Mouse (Mus musculus) heart, embryonic 14.5 days (tissue): Measurements from ENCODE around the gene Myh2. TPM values are rescaled to one million over a fixed set of nuclear protein-coding genes. Genes with fewer than 3 reads are reported as not detected.

Experiments used
- polyA plus RNA-seq: library from polyadenylated mRNA; unstranded; fragments of >200 nt; fragmentation: Nextera tagmentation; extraction: Ambion mirVana; gene quantifications from 2 replicates; pipeline ENCODE4 v1.2.1, GENCODE M21; 2014

The Myh2 gene
- polyA plus RNA-seq, 1 experiment from 2014 or later = not detected

Other genes starting within 250 kb of the Myh2 start
- gene Tmem238l, start 214.4 kb upstream of the Myh2 start, polyA plus RNA-seq = 0.22 TPM in 1 of 2 replicates, not detected in the other
- 1.7 and 2.5 TPM in 2 replicates for gene Tmem220, start 145.9 kb upstream of the Myh2 start, polyA plus RNA-seq
- 17.8 and 20.4 TPM in 2 replicates for gene Adprm, start 118.4 kb upstream of the Myh2 start, polyA plus RNA-seq
- gene Sco1, start 118.4 kb upstream of the Myh2 start, polyA plus RNA-seq = 20.4 and 23.1 TPM in 2 replicates
- gene Myh3, start 92.7 kb upstream of the Myh2 start, polyA plus RNA-seq = 0.57 TPM in 1 of 2 replicates, not detected in the other
- gene Myh1, start 29.0 kb downstream of the Myh2 start, polyA plus RNA-seq = 0.28 and 0.30 TPM in 2 replicates
- gene Myh4, start 67.0 kb downstream of the Myh2 start, polyA plus RNA-seq = not detected in 2 replicates
- gene Myh8, start 106.1 kb downstream of the Myh2 start, polyA plus RNA-seq = 1.0 and 1.1 TPM in 2 replicates
- gene Myh13, start 150.6 kb downstream of the Myh2 start, polyA plus RNA-seq = not detected in 2 replicates